Mouse (Mus musculus) forebrain, embryonic 11.5 days (tissue): ENCODE data around the gene Olfr17. TPM values are rescaled to one million over a fixed set of nuclear protein-coding genes. Genes with fewer than 3 reads are reported as not detected.

Experiments
- polyA plus RNA-seq: library from polyadenylated mRNA; unstranded; fragments of >200 nt; fragmentation: Nextera tagmentation; extraction: Ambion mirVana; gene quantifications from 2 replicates; pipeline ENCODE4 v1.2.1, GENCODE M21; 2014

The Olfr17 gene
- polyA plus RNA-seq, 1 experiment from 2014 or later: not detected

Other genes with a start within 250 kb of the Olfr17 start
- not detected in 2 replicates for gene Olfr703, start 249.9 kb upstream of the Olfr17 start, polyA plus RNA-seq
- gene Olfr704, start 230.0 kb upstream of the Olfr17 start, polyA plus RNA-seq: not detected in 2 replicates
- gene Olfr705, start 216.3 kb upstream of the Olfr17 start, polyA plus RNA-seq: not detected in 2 replicates
- not detected in 2 replicates for gene Olfr706, start 205.1 kb upstream of the Olfr17 start, polyA plus RNA-seq
- not detected in 2 replicates for gene Olfr707, start 192.0 kb upstream of the Olfr17 start, polyA plus RNA-seq
- gene Olfr1532-ps1, start 185.2 kb upstream of the Olfr17 start, polyA plus RNA-seq: not detected in 2 replicates
- not detected in 2 replicates for gene Olfr709-ps1, start 161.0 kb upstream of the Olfr17 start, polyA plus RNA-seq
- gene Olfr710, start 144.9 kb upstream of the Olfr17 start, polyA plus RNA-seq: not detected in 2 replicates
- not detected in 2 replicates for gene Olfr6, start 129.3 kb upstream of the Olfr17 start, polyA plus RNA-seq
- gene Olfr711, start 117.8 kb upstream of the Olfr17 start, polyA plus RNA-seq: not detected in 2 replicates
- not detected in 2 replicates for gene Olfr2, start 87.1 kb upstream of the Olfr17 start, polyA plus RNA-seq
- gene Olfr713, start 62.0 kb upstream of the Olfr17 start, polyA plus RNA-seq: not detected in 2 replicates
- not detected in 2 replicates for gene Olfr714, start 22.2 kb upstream of the Olfr17 start, polyA plus RNA-seq
- gene Olfr715b, start 17.1 kb downstream of the Olfr17 start, polyA plus RNA-seq: not detected in 2 replicates
- gene Olfr715, start 37.9 kb downstream of the Olfr17 start, polyA plus RNA-seq: not detected in 2 replicates
- not detected in 2 replicates for gene Olfr716, start 45.1 kb downstream of the Olfr17 start, polyA plus RNA-seq
- not detected in 2 replicates for gene Nlrp14, start 73.8 kb downstream of the Olfr17 start, polyA plus RNA-seq
- not detected in 2 replicates for gene Rbmxl2, start 116.2 kb downstream of the Olfr17 start, polyA plus RNA-seq